Comparison of ENCODE assay signal across 8 mouse cellular contexts in the genomic region with DNA sequence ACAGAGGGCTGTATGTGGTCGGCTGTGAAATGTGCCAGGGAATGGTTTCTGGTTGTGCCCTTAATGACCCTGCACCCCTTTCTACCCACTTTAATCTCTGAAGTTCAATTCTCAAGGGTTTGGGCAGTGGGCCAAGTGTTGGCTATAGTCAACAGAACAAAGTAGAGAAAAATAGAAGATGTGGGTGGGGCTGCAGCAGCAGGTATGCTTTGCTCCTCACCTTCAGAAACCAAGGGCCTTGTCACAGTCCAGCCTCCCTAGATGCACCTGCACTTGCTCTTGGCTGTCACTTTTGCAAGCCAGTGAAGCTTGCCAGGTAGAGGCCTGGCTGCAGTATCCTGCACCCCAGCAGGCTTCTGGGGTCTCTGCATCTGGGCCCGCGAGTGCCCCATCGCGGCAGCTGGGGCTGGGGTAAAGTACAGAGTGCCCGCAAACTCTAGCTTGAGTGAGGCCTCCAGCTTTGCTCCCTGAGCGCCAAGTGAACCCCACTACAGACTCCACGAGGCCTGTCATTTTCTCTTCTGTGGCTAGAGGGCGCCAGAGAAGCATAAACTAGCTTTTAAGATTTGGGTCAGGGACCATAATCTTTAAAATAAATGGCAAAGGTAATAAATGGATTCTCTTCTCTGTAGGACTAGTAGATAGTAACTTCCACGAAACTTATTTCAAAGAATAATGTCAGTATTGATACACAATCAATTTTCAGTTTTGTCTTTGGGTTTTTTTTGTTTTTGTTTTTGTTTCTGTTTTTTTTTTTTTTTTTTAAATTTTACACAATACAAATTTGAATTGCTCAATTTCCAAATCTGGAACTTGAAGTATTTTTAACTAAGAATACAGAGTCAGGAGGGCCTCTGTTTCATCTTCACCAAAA. TPM values are rescaled to one million over a fixed set of nuclear protein-coding genes. Genes with fewer than 3 reads are reported as not detected.
DNase-seq lines count a peak whose midpoint lies in the region; ATAC-seq and TF ChIP-seq lines count a peak whose summit lies in the region.

No protein-coding gene starts in this region.

- no peak overlapping the region for H3K9ac ChIP-seq in hindbrain, embryonic 11.5 days (ENCODE audit: low read depth, low read length)
- no peak overlapping the region for H3K9ac ChIP-seq in hindbrain, embryonic 12.5 days

- no peak overlapping the region for H3K4me3 ChIP-seq in hindbrain, embryonic 11.5 days (ENCODE audit: low read depth, low read length)
- H3K4me3 ChIP-seq in hindbrain, embryonic 12.5 days = no peak overlapping the region
- H3K4me3 ChIP-seq in embryonic facial prominence, embryonic 10.5 days = no peak overlapping the region
- no peak overlapping the region for H3K4me3 ChIP-seq in spleen, adult 2 months (ENCODE audit: extremely low read depth, insufficient read depth, insufficient read length)

- H3K9me3 ChIP-seq in hindbrain, embryonic 11.5 days (ENCODE audit: control insufficient read depth, low read length) = no peaks in the 10 kb centered on the region
- H3K9me3 ChIP-seq in hindbrain, embryonic 12.5 days (replicated peaks) = 0 out of 2 replicates have a peak, but pooled peaks cover 1% of the 10 kb centered on the region
- H3K9me3 ChIP-seq in embryonic facial prominence, embryonic 10.5 days = no peaks in the 10 kb centered on the region

- H3K27me3 ChIP-seq in hindbrain, embryonic 11.5 days (ENCODE audit: control insufficient read depth, insufficient read depth, low read length) = no peaks in the 10 kb centered on the region
- no peaks in the 10 kb centered on the region for H3K27me3 ChIP-seq in hindbrain, embryonic 12.5 days
- no peaks in the 10 kb centered on the region for H3K27me3 ChIP-seq in embryonic facial prominence, embryonic 10.5 days (replicated peaks; ENCODE audit: low read depth, poor library complexity, severe bottlenecking)
- H3K27me3 ChIP-seq in spleen, adult 2 months (ENCODE audit: control insufficient read depth, insufficient read depth, low read length) = no peaks in the 10 kb centered on the region

- WGBS in hindbrain, embryonic 11.5 days = 19% methylated on average over 10 of the region's 10 CpGs
- 17% methylated on average over 10 of the region's 10 CpGs for WGBS in hindbrain, embryonic 12.5 days
- WGBS in embryonic facial prominence, embryonic 10.5 days = 17% methylated on average over 10 of the region's 10 CpGs
- WGBS in spleen, adult 2 months = 8% methylated on average over 10 of the region's 10 CpGs

- TF ChIP-seq CTCF in spleen, adult 2 months (IDR thresholded peaks at IDR 0.05; ENCODE audit: extremely low read depth, insufficient read depth, insufficient read length, insufficient replicate concordance) = peak; percentile 56; the same call in 1 of the 2 replicates

- DNase-seq in hindbrain, embryonic 11.5 days (ENCODE audit: low spot score) = peak; percentile 84
- DNase-seq in adrenal gland, postnatal 25 days = peak; percentile 71
- peak; percentile 63 for DNase-seq in embryonic facial prominence, embryonic 10.5 days (ENCODE audit: low spot score)
- DNase-seq in heart, postnatal 10 days = peak; percentile 76 to 86
- DNase-seq in layer of hippocampus, postnatal 10 days (ENCODE audit: low spot score in 2 of 2) = peak; percentile 79 to 82
- peak; percentile 36 to 80 for DNase-seq in lung, postnatal 4 days
- DNase-seq in spleen, adult 2 months (ENCODE audit: low read depth in 1 of 2, low spot score in 2 of 2) = peak in 1 of 2 experiments; percentile 80

- no peak for TF ChIP-seq POLR2A in spleen, adult 2 months (IDR thresholded peaks at IDR 0.05; ENCODE audit: low read depth, low read length)

- intact Hi-C loops in heart, postnatal 10 days (cut with DNase I) = loop anchor here (2.0 to 5.0 kb wide), 5 partner anchors 62 to 627 kb away; no protein-coding TSS in a partner anchor

- no peak for ATAC-seq in hindbrain, embryonic 11.5 days (ENCODE audit: low FRiP score)
- ATAC-seq in hindbrain, embryonic 12.5 days (ENCODE audit: low FRiP score) = no peak

- no peak overlapping the region for H3K4me2 ChIP-seq in hindbrain, embryonic 11.5 days (replicated peaks; ENCODE audit: low read depth, low read length)
- H3K4me2 ChIP-seq in hindbrain, embryonic 12.5 days (replicated peaks) = no peak overlapping the region

- H3K36me3 ChIP-seq in hindbrain, embryonic 11.5 days (ENCODE audit: control insufficient read depth, insufficient read depth, low read length) = no peaks in the 10 kb centered on the region
- no peaks in the 10 kb centered on the region for H3K36me3 ChIP-seq in hindbrain, embryonic 12.5 days
- H3K36me3 ChIP-seq in embryonic facial prominence, embryonic 10.5 days (replicated peaks) = no peaks in the 10 kb centered on the region
- no peaks in the 10 kb centered on the region for H3K36me3 ChIP-seq in spleen, adult 2 months (ENCODE audit: control insufficient read depth, insufficient read depth, low read length)

- H3K27ac ChIP-seq in hindbrain, embryonic 11.5 days (ENCODE audit: low read depth, low read length) = no peak overlapping the region
- H3K27ac ChIP-seq in hindbrain, embryonic 12.5 days = no peak overlapping the region
- no peak overlapping the region for H3K27ac ChIP-seq in embryonic facial prominence, embryonic 10.5 days (replicated peaks)
- no peak overlapping the region for H3K27ac ChIP-seq in spleen, adult 2 months (ENCODE audit: insufficient read depth, low read length)

- no peaks in the 10 kb centered on the region for H3K4me1 ChIP-seq in hindbrain, embryonic 11.5 days (replicated peaks; ENCODE audit: control insufficient read depth, insufficient read depth, low read length)
- H3K4me1 ChIP-seq in hindbrain, embryonic 12.5 days = peaks cover 1% of the 10 kb centered on the region
- H3K4me1 ChIP-seq in embryonic facial prominence, embryonic 10.5 days = peaks cover 5% of the 10 kb centered on the region
- no peaks in the 10 kb centered on the region for H3K4me1 ChIP-seq in spleen, adult 2 months (ENCODE audit: control insufficient read depth, insufficient read depth, insufficient read length)

RNA-seq across cellular contexts. Expression of a gene that starts 4.5 kb away (rescaled TPM):
- polyA plus RNA-seq in hindbrain, embryonic 11.5 days (2014; fragmentation: Nextera tagmentation; extraction: Ambion mirVana) = 29.3 and 32.2 TPM in 2 replicates
- polyA plus RNA-seq in hindbrain, embryonic 12.5 days (2016; fragmentation: Nextera tagmentation; extraction: Ambion mirVana) = 23.0 and 25.2 TPM in 2 replicates
- 32.4 and 32.8 TPM in 2 replicates for total RNA-seq in adrenal gland, postnatal 25 days (2021)
- polyA plus RNA-seq in embryonic facial prominence, embryonic 10.5 days (2016; fragmentation: Nextera tagmentation; extraction: Ambion mirVana) = 24.0 and 25.7 TPM in 2 replicates
- 10 to 100 TPM; 16.7 to 19.1 TPM for total RNA-seq in heart, postnatal 10 days (2021)
- total RNA-seq in layer of hippocampus, postnatal 10 days (2021) = 1 to 10 TPM; 6.5 to 6.9 TPM
- 11.9 and 19.7 TPM in 2 replicates for polyA plus RNA-seq in spleen, adult 2 months (2012; rRNA removed)

RNA-seq across cellular contexts. Expression of a gene that starts 18.8 kb away (rescaled TPM):
- polyA plus RNA-seq in hindbrain, embryonic 11.5 days (2014; fragmentation: Nextera tagmentation; extraction: Ambion mirVana) = not detected in 2 replicates
- not detected in 2 replicates for polyA plus RNA-seq in hindbrain, embryonic 12.5 days (2016; fragmentation: Nextera tagmentation; extraction: Ambion mirVana)
- not detected in 2 replicates for total RNA-seq in adrenal gland, postnatal 25 days (2021)
- polyA plus RNA-seq in embryonic facial prominence, embryonic 10.5 days (2016; fragmentation: Nextera tagmentation; extraction: Ambion mirVana) = not detected in 2 replicates
- total RNA-seq in heart, postnatal 10 days (2021) = not detected
- total RNA-seq in layer of hippocampus, postnatal 10 days (2021) = not detected
- 0.15 and 0.22 TPM in 2 replicates for polyA plus RNA-seq in spleen, adult 2 months (2012; rRNA removed)

RNA-seq across cellular contexts. Expression of a gene that starts 33.8 kb away (rescaled TPM):
- 25.7 and 30.9 TPM in 2 replicates for polyA plus RNA-seq in hindbrain, embryonic 11.5 days (2014; fragmentation: Nextera tagmentation; extraction: Ambion mirVana)
- polyA plus RNA-seq in hindbrain, embryonic 12.5 days (2016; fragmentation: Nextera tagmentation; extraction: Ambion mirVana) = 32.4 and 34.5 TPM in 2 replicates
- total RNA-seq in adrenal gland, postnatal 25 days (2021) = 76.8 and 86.4 TPM in 2 replicates
- 13.9 and 15.0 TPM in 2 replicates for polyA plus RNA-seq in embryonic facial prominence, embryonic 10.5 days (2016; fragmentation: Nextera tagmentation; extraction: Ambion mirVana)
- 10 to 100 TPM; 59.8 to 65.2 TPM for total RNA-seq in heart, postnatal 10 days (2021)
- total RNA-seq in layer of hippocampus, postnatal 10 days (2021) = 10 to 100 TPM; 66.6 to 80.9 TPM
- polyA plus RNA-seq in spleen, adult 2 months (2012; rRNA removed) = 49.5 and 49.7 TPM in 2 replicates
